Comparison of ENCODE assay signal across 8 mouse cellular contexts in the genomic region with DNA sequence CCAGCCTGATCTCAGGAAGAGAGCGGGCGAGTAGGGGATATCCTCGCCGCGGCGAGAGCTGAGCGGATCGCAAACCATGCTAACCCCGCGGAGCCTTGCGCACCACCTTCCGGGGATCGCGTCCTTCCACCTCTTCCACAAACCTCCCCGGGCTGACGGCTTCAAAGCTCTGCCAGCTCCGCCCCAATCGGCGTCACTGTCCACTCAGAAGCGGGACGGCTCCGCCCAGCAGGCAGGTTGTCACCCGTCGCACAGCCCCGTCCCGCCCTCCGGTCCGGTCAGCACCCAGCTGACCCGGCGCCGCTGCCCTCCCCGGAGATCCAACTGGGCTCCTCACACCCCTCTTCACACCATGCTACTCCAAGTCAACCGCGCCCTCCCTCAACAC. TPM values are rescaled to one million over a fixed set of nuclear protein-coding genes. Genes with fewer than 3 reads are reported as not detected.
DNase-seq lines count a peak whose midpoint lies in the region; ATAC-seq and TF ChIP-seq lines count a peak whose summit lies in the region.

No protein-coding gene starts in this region.

- H3K4me2 ChIP-seq in forebrain, embryonic 16.5 days (ENCODE audit: low read length) = peak overlapping the region; percentile 97
- peak overlapping the region; percentile 97 for H3K4me2 ChIP-seq in lung, embryonic 16.5 days (ENCODE audit: low read depth, low read length)

- peak overlapping the region; percentile 88 for H3K9ac ChIP-seq in forebrain, embryonic 16.5 days (replicated peaks; ENCODE audit: low read depth, low read length)
- peak overlapping the region; percentile 87 for H3K9ac ChIP-seq in lung, embryonic 16.5 days (ENCODE audit: low read length)

- TF ChIP-seq POLR2A in cerebellum, adult 2 months (IDR thresholded peaks at IDR 0.05; ENCODE audit: borderline replicate concordance, insufficient read depth, low read length) = no peak
- TF ChIP-seq POLR2A in olfactory bulb, adult 2 months (IDR thresholded peaks at IDR 0.05; ENCODE audit: insufficient read depth, low read depth, low read length) = no peak
- TF ChIP-seq POLR2A in thymus, adult 2 months (IDR thresholded peaks at IDR 0.05; ENCODE audit: control insufficient read depth, extremely low read depth, insufficient read depth, low read length, poor library complexity) = no peak

- no peaks in the 10 kb centered on the region for H3K4me1 ChIP-seq in cerebellum, adult 2 months (ENCODE audit: control insufficient read depth, insufficient read depth, low read length)
- peaks cover 19% of the 10 kb centered on the region for H3K4me1 ChIP-seq in forebrain, embryonic 16.5 days (replicated peaks; ENCODE audit: control insufficient read depth, insufficient read depth, low read length)
- H3K4me1 ChIP-seq in lung, embryonic 16.5 days (replicated peaks; ENCODE audit: control insufficient read depth, insufficient read depth, low read length) = peaks cover 15% of the 10 kb centered on the region
- H3K4me1 ChIP-seq in olfactory bulb, adult 2 months (ENCODE audit: control insufficient read depth, insufficient read depth, low read length) = peaks cover 9% of the 10 kb centered on the region
- H3K4me1 ChIP-seq in thymus, adult 2 months (replicated peaks; ENCODE audit: control insufficient read depth, insufficient read depth, low read length) = peaks cover 6% of the 10 kb centered on the region

- WGBS in cerebellum, adult 2 months = under 1% methylated on average over 34 of the region's 34 CpGs
- WGBS in forebrain, embryonic 16.5 days = 0% methylated on average over 31 of the region's 34 CpGs
- under 1% methylated on average over 34 of the region's 34 CpGs for WGBS in lung, embryonic 16.5 days
- under 1% methylated on average over 34 of the region's 34 CpGs for WGBS in olfactory bulb, adult 2 months
- WGBS in thymus, adult 2 months = under 1% methylated on average over 34 of the region's 34 CpGs

- no peaks in the 10 kb centered on the region for H3K27me3 ChIP-seq in cerebellum, adult 2 months (ENCODE audit: control insufficient read depth, insufficient read depth, low read length)
- H3K27me3 ChIP-seq in forebrain, embryonic 16.5 days (replicated peaks; ENCODE audit: control insufficient read depth, insufficient read depth, low read length) = no peaks in the 10 kb centered on the region
- H3K27me3 ChIP-seq in lung, embryonic 16.5 days (ENCODE audit: control insufficient read depth, insufficient read depth, low read depth, low read length) = no peaks in the 10 kb centered on the region
- no peaks in the 10 kb centered on the region for H3K27me3 ChIP-seq in thymus, adult 2 months (ENCODE audit: control insufficient read depth, insufficient read depth, low read length)

- peak overlapping the region; percentile 91 for H3K4me3 ChIP-seq in cerebellum, adult 2 months (replicated peaks; ENCODE audit: insufficient read depth, low read depth, low read length)
- H3K4me3 ChIP-seq in forebrain, embryonic 16.5 days (replicated peaks; ENCODE audit: low read length) = peak overlapping the region; percentile 82
- peak overlapping the region; percentile 87 for H3K4me3 ChIP-seq in lung, embryonic 16.5 days (ENCODE audit: low read length)
- peak overlapping the region; percentile 80 for H3K4me3 ChIP-seq in olfactory bulb, adult 2 months (ENCODE audit: insufficient read depth, low read depth, low read length)
- H3K4me3 ChIP-seq in thymus, adult 2 months (ENCODE audit: control insufficient read depth, insufficient read depth, low read length) = peak overlapping the region; percentile 66

- H3K27ac ChIP-seq in cerebellum, adult 2 months (ENCODE audit: insufficient read depth, low read length) = peak overlapping the region; percentile 99
- H3K27ac ChIP-seq in forebrain, embryonic 16.5 days (ENCODE audit: low read length) = peak overlapping the region; percentile 88
- peak overlapping the region; percentile 99 for H3K27ac ChIP-seq in lung, embryonic 16.5 days (ENCODE audit: low read length)
- H3K27ac ChIP-seq in olfactory bulb, adult 2 months (ENCODE audit: insufficient read depth, low read depth, low read length) = peak overlapping the region; percentile 50
- no peak overlapping the region for H3K27ac ChIP-seq in thymus, adult 2 months (ENCODE audit: control insufficient read depth, insufficient read depth, low read length)

- H3K36me3 ChIP-seq in forebrain, embryonic 16.5 days (ENCODE audit: control insufficient read depth, insufficient read depth) = no peaks in the 10 kb centered on the region
- H3K36me3 ChIP-seq in lung, embryonic 16.5 days (ENCODE audit: control insufficient read depth, insufficient read depth, low read length) = peaks cover 2% of the 10 kb centered on the region; the same call in 1 of the 2 replicates
- H3K36me3 ChIP-seq in thymus, adult 2 months (ENCODE audit: control insufficient read depth, insufficient read depth, low read length) = no peaks in the 10 kb centered on the region

- peak; percentile 96 for DNase-seq in MN1 (ENCODE audit: low spot score)
- peak in 1 of 2 experiments; percentile 94 for DNase-seq in cerebellum, adult 2 months
- DNase-seq in heart, postnatal 25 days (ENCODE audit: low spot score) = peak; percentile 83
- DNase-seq in layer of hippocampus, adult 11-12 months (ENCODE audit: low spot score) = peak; percentile 81
- DNase-seq in thymus, adult 2 months = peak; percentile 76

- intact Hi-C loops in heart, postnatal 25 days (cut with DNase I) = loop anchor here (5.0 kb wide), 1 partner anchor 130 kb away; a partner anchor contains a TSS

- ATAC-seq in forebrain, embryonic 16.5 days = peak; percentile 65; the same call in 1 of the 2 replicates
- peak; percentile 84 for ATAC-seq in lung, embryonic 16.5 days (ENCODE audit: low read depth)

- H3K9me3 ChIP-seq in forebrain, embryonic 16.5 days (ENCODE audit: control insufficient read depth, low read length) = no peaks in the 10 kb centered on the region
- no peaks in the 10 kb centered on the region for H3K9me3 ChIP-seq in lung, embryonic 16.5 days (ENCODE audit: control insufficient read depth, low read length)

- no peak for TF ChIP-seq CTCF in cerebellum, adult 2 months (IDR thresholded peaks at IDR 0.05; ENCODE audit: borderline replicate concordance, insufficient read depth, low read depth, low read length)
- no peak for TF ChIP-seq CTCF in olfactory bulb, adult 2 months (IDR thresholded peaks at IDR 0.05; ENCODE audit: insufficient read depth, low read depth, low read length)
- no peak for TF ChIP-seq CTCF in thymus, adult 2 months (IDR thresholded peaks at IDR 0.05; ENCODE audit: borderline replicate concordance, control insufficient read depth, extremely low read depth, insufficient read depth, low read length, poor library complexity)

RNA-seq across cellular contexts. Expression of a gene that starts 0.6 kb away (rescaled TPM):
- 61.6 and 62.3 TPM in 2 replicates for polyA plus RNA-seq in cerebellum, adult 2 months (2012; rRNA removed)
- 40.8 TPM in 2 replicates for polyA plus RNA-seq in forebrain, embryonic 16.5 days (2015; fragmentation: Nextera tagmentation; extraction: Ambion mirVana)
- total RNA-seq in heart, postnatal 25 days (2021) = 10 to 100 TPM; 57.3 to 57.4 TPM
- 24.8 and 25.0 TPM in 2 replicates for polyA plus RNA-seq in lung, embryonic 16.5 days (2015; fragmentation: Nextera tagmentation; extraction: Ambion mirVana)
- not detected in 2 replicates for polyA plus RNA-seq in olfactory bulb, adult 2 months (2012; ENCODE audit: insufficient read depth, insufficient read length, low replicate concordance, missing spikeins)
- polyA plus RNA-seq in thymus, adult 2 months (2012; rRNA removed) = 29.4 and 31.2 TPM in 2 replicates

RNA-seq across cellular contexts. Expression of a gene that starts 0.7 kb away (rescaled TPM):
- 46.9 and 55.2 TPM in 2 replicates for polyA plus RNA-seq in cerebellum, adult 2 months (2012; rRNA removed)
- polyA plus RNA-seq in forebrain, embryonic 16.5 days (2015; fragmentation: Nextera tagmentation; extraction: Ambion mirVana) = 49.1 and 53.2 TPM in 2 replicates
- 10 to 100 TPM; 25.3 to 29.8 TPM for total RNA-seq in heart, postnatal 25 days (2021)
- 35.7 and 41.3 TPM in 2 replicates for polyA plus RNA-seq in lung, embryonic 16.5 days (2015; fragmentation: Nextera tagmentation; extraction: Ambion mirVana)
- polyA plus RNA-seq in olfactory bulb, adult 2 months (2012; ENCODE audit: insufficient read depth, insufficient read length, low replicate concordance, missing spikeins) = not detected in 2 replicates
- 16.7 and 22.4 TPM in 2 replicates for polyA plus RNA-seq in thymus, adult 2 months (2012; rRNA removed)

RNA-seq across cellular contexts. Expression of a gene that starts 33.3 kb away (rescaled TPM):
- polyA plus RNA-seq in cerebellum, adult 2 months (2012; rRNA removed) = 2.2 and 2.5 TPM in 2 replicates
- polyA plus RNA-seq in forebrain, embryonic 16.5 days (2015; fragmentation: Nextera tagmentation; extraction: Ambion mirVana) = not detected in 2 replicates
- total RNA-seq in heart, postnatal 25 days (2021) = 100 to 1,000 TPM; 515 to 520 TPM
- polyA plus RNA-seq in lung, embryonic 16.5 days (2015; fragmentation: Nextera tagmentation; extraction: Ambion mirVana) = 5.7 and 6.3 TPM in 2 replicates
- not detected in 2 replicates for polyA plus RNA-seq in olfactory bulb, adult 2 months (2012; ENCODE audit: insufficient read depth, insufficient read length, low replicate concordance, missing spikeins)
- polyA plus RNA-seq in thymus, adult 2 months (2012; rRNA removed) = 0.11 and 9.2 TPM in 2 replicates

RNA-seq across cellular contexts. Expression of a gene that starts 51.3 kb away (rescaled TPM):
- 72.1 and 74.7 TPM in 2 replicates for polyA plus RNA-seq in cerebellum, adult 2 months (2012; rRNA removed)
- 130 and 151 TPM in 2 replicates for polyA plus RNA-seq in forebrain, embryonic 16.5 days (2015; fragmentation: Nextera tagmentation; extraction: Ambion mirVana)
- 10 to 100 TPM; 37.2 to 40.7 TPM for total RNA-seq in heart, postnatal 25 days (2021)
- 144 and 155 TPM in 2 replicates for polyA plus RNA-seq in lung, embryonic 16.5 days (2015; fragmentation: Nextera tagmentation; extraction: Ambion mirVana)
- not detected in 2 replicates for polyA plus RNA-seq in olfactory bulb, adult 2 months (2012; ENCODE audit: insufficient read depth, insufficient read length, low replicate concordance, missing spikeins)
- polyA plus RNA-seq in thymus, adult 2 months (2012; rRNA removed) = 123 and 141 TPM in 2 replicates

Comparison
In these comparisons a context has a peak if more than half of its experiments do, and no peak if none do; other contexts are left out.
1. RNA of a gene that starts 0.6 kb away (polyA plus RNA-seq): 61.6 to 62.3 TPM in cerebellum, adult 2 months, 40.8 TPM in forebrain, embryonic 16.5 days, 29.4 to 31.2 TPM in thymus, adult 2 months and 24.8 to 25.0 TPM in lung, embryonic 16.5 days; not detected in olfactory bulb, adult 2 months; every median in the first group is over 10 times any median in the second.
2. RNA of a gene that starts 0.7 kb away (polyA plus RNA-seq): 46.9 to 55.2 TPM in cerebellum, adult 2 months, 49.1 to 53.2 TPM in forebrain, embryonic 16.5 days, 35.7 to 41.3 TPM in lung, embryonic 16.5 days and 16.7 to 22.4 TPM in thymus, adult 2 months; not detected in olfactory bulb, adult 2 months; every median in the first group is over 10 times any median in the second.
3. Peak in every context shown above with its lines, with median percentiles within 50 percentile points of each other: H3K4me3 ChIP-seq.